Mouse (Mus musculus) c-Kit-positive CD71-positive TER-119-negative erythroid progenitor cells, embryonic 14.5 days (primary cell): ENCODE results near the gene Ddb2.
"Not testable (repeated sequence)": the region's sequence is repeated elsewhere in the genome, so short reads cannot be mapped to it uniquely, and the experiment has no call there.

Experiments used
- DNase-seq: peaks from one replicate; pipeline ENCODE4 v3.0.0-alpha.2; 2013; ENCODE audit warnings: low read depth

The Ddb2 gene

DNA sequence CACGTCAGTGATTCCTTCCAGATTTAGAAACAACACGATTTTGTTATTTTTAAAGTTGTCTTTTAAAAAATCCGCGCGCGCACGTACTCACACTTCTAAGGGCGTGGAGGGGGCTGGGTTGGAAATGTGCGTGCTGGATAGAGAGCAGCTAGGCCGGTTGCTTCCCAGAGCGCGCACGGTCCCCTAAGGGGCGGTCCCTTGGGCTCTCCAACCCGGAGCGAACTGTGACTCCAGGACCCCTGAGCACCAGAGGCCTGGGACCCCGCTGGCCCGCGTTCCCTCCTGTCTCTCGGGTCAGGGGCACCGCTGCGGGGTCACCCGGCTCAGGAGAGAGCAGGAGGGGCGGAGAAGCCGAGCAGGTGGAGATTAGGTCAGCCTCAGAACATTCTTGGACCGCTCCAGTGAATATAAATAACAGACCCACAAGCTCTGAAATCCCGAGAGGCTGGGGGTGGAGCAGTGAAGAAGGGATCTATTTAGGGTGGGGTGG is 18.9 kb upstream of the Ddb2 start, which contains the start of gene Pacsin3:
TSS of gene Pacsin3 (plus strand) at position 294 of the 490 bp plus-strand sequence.
- no peak for DNase-seq

DNA sequence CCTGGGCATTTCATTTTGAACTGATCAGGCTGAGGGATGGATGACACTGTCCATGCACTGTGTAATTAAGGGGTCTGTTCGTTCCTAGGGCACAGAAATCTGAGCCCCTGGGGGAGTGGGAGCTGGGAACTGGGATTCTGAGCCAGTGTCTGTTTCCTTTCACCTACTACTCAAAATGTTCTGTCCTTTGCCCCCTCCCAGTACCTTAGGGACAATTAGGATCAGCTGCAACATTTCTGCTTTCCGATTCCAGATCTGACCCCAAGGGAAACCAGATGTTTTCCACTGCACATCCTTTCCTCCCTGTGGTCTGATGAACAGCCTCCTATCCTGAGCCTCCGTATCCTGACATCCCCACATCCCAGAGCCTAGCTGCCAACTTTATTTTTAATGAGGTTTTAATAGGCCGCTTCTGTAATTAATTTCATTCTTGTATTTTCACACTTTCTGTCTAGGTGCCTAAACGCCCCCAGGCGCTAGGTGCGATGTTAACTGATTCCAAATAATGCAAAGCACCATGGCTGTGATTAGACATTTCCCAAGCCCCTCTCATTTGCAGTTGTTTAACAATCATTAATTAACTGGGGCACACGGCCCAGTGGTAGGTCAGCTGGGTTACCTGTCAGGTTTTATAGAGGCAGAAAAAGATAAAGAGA is 18.1 kb upstream of the Ddb2 start:
- DNase-seq: no peak

DNA sequence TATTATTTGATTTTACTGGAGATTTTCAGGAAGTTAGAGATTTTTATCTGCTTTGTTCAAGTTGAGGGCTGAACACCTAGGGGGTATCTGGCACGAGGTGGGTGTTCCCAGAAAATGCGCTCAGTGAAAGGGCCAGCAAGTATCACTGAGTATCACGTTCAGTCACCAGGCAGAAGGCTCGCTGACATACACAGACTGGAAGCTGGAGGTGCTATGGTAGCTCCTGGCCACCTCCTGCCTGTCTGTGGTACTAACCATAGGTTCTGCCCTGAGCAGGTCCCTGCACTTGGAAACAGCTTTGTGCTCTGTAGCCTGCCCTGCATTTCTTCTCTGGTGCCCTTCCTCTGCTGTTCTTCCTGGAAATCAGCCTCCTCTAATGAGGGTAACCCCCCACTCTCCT is 15.7 kb upstream of the Ddb2 start:
- DNase-seq: no peak

DNA sequence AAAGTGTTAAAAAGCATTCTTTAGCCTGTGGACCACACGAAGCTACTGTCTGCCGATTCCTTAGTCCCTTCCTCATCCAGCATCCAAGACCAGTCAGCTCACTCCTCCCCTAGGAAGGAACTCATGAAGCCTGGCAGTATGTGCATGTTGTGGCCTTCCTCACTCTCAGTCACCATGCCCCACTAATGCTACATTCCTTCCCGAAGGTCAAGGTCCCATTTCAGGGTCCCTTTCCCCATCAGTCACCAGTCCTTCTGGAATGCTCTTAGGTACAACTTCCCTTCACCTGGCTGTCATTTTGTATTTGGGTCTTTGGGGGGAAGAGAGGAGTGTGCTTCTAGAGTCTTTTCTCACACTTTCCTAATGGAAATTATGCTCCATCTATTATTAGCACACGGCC is 15.2 kb upstream of the Ddb2 start:
- DNase-seq: no peak

DNA sequence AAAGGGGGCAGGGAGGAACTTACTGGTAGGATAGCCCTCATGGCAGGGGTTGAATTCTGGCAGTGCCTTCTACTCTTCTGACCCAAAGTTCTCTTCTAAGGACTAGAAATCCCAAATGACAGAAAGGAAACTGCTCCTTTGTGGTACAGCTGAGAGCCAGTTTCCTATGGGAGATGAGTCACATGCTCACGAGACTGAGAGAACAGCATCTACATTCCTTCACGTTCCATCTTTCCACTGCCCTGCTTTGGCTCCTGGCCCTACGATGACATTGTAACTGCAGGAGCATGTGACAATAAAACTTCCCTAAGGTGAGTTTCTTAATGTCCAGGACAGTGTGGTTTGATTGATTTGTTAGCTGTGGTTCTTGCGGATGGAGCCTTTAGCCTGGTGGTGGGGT is 11.6 kb upstream of the Ddb2 start:
- DNase-seq: no peak

DNA sequence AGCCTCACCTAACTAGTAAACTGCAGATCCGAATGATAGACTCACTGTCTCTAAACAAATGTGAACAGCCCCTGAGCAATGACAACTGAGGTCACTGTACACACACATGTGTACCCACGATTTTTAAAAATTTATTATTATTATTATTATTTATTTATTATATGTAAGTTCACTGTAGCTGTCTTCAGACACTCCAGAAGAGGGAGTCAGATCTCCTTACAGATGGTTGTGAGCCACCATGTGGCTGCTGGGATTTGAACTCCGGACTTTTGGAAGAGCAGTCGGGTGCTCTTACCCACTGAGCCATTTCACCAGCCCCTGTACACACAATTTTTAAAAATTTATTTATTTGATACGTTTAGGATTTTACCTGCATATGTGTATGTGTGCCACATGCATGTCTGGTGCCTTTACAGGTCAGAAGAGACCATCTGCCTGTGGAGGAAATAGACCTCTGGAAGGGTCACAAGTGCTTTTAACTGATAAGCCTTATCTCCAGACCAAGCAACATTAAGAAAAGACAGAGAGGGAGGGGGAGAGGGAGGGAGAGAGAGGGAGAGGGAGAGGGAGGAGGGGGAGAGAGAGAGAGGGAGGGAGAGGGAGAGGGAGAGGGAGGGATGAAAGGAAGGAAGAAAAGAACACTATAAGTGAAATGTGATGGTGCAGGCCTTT is 7.9 kb upstream of the Ddb2 start:
- peak; percentile 61 for DNase-seq

DNA sequence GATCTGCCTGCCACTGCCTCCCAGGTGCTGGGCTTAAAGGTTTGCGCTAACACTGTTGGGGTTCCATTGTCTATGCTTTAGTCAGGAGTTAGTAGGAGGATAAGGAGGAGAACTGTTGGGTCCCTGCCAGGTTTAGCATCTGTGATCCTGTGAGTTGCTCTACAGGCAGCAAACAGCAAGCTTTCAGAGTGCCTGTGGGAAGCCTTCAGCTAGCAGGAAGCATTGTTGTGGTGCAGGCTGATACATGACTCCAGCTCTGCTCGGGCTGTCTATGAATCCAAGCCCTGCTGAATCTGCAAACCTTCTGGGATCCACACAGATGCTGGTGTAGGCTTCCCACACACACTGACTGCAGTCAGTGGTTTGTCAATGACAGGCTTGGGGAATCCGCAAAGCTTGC is 6.6 kb upstream of the Ddb2 start:
- no peak for DNase-seq

DNA sequence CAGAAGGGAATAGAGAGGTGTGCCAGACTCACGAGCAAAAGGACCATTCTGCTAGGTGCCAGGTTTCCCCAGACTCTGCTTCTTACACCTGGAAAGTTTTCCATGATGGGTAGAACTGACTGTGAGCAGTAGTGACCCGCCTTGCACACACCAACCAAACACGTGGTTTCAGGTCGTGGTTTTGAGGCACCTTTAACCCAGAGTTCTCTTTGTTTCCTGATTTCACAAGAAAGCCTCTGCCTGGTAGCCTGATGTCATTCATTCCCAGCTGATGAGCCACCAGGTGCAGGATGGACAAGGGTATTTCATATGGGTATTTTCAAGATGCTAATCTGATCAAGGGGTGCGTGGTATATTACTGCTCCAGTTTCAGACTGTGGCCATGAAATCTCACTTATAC is 5.8 kb upstream of the Ddb2 start:
- no peak for DNase-seq

DNA sequence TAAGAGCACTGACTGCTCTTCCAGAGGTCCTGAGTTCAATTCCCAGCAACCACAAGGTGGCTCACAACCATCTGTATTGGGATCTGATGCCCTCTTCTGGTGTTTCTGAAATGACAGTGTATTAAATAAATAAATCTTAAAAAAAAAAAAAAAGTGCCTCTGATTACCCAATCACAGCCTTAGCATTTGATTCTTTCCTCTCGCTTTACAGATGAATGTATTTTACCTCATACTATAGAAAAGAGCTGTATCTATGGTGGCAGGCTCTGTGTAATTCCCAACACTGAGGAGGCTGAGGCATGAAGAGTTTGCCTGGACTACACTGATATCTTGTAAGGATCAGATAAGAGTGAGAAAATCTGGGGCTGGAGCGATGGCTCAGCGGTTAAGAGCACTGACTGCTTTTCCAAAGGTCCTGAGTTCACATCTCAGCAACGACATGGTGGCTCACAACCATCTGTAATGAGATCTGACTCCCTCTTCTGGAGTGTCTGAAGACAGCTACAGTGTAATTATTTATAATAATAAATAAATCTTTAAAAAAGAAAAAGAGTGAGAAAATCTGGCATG is 814 bp upstream of the Ddb2 start:
- DNase-seq: not testable (repeated sequence)

DNA sequence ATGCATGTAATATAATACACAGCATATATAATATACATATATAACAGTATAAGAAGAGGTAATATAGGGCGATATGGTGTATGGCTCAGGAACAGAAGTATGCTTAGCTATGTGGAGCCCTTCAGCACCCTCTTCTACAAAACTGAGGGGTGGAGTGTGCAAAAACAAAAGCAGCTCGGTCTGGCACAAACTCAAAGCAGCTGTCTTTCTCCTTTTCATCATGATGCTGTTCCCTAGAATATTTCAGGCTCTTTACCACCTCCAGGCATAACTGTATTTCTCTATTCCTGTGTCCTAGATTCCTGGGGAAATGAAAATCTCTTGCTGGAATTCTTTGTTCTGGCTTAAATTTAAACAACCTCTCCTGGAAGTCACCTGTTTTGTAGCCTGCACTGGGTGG is 7.0 kb downstream of the Ddb2 start:
- DNase-seq: no peak

DNA sequence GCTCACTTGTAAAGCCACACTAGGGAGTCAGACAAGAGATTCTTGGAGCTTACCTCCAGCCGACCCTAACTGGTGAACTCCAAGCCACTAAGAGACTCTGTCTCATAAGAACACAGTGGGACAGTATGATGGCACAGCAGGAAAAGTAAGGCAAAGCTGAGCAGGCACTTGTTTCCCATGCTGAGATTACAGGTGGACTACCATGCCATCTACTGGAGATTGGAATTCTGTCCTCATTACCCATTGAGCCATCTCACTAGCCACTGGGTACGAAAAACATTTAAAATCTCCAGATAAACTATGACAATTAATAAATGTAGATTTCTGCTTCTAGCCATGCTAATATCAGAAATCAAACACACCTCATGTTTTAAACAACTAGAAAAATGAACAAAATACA is 13.2 kb downstream of the Ddb2 start:
- no peak for DNase-seq

DNA sequence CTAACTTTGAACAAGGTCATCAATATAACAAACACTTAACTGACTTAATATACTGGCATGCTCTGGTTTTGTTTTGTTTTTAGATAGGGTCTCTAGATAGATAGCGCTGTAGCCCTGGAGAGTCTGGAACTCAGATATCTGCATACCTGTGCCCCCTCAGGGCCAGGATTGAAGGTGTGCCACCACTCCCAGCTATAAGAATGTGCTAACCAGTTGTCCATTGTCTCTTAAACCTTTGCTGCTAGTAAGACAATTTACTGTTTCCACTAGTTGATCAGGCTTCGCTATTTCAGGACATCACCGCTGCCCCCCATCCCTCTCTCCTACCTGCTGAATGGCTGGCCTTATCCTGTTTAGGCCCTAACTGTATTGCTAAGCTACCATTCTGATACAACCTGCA is 16.3 kb downstream of the Ddb2 start:
- no peak for DNase-seq

DNA sequence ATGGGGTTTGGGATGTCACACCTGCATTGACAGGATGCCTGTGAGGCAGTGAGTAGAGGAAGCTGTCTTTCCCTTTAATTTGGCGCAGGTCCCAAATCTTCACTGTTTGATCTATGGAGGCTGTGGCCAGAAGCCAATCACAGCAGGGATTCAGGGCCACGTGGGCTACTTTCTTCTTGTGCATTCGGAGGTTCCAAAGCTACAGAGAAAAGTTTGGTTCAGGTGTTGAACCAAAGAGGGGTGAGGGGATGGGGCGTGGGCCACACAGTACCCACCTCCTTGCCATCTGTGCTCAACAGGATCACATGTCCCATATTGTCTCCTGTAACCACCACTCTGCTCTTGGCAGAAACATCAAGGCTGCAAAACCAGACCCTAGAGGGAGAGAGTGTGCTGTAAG is 19.8 kb downstream of the Ddb2 start:
- no peak for DNase-seq

DNA sequence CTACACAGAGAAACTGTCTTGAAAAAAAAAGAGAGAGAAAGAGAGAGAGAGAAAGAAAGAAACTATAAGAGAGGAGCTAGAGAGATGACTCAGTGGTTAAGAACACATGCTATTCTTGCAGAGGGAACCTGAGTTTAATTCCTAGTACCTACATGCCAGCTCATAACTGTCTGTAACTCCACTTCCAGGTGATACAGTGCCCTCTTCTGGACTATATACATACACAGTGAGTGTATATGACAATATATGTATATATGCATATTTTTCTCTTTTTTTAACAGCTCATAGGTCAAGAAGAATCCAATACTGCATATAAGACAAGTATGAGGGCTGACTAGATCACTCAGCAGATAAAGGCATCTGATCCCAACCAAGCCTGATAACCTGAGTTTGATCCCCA is 23.5 kb downstream of the Ddb2 start:
- DNase-seq: no peak

DNA sequence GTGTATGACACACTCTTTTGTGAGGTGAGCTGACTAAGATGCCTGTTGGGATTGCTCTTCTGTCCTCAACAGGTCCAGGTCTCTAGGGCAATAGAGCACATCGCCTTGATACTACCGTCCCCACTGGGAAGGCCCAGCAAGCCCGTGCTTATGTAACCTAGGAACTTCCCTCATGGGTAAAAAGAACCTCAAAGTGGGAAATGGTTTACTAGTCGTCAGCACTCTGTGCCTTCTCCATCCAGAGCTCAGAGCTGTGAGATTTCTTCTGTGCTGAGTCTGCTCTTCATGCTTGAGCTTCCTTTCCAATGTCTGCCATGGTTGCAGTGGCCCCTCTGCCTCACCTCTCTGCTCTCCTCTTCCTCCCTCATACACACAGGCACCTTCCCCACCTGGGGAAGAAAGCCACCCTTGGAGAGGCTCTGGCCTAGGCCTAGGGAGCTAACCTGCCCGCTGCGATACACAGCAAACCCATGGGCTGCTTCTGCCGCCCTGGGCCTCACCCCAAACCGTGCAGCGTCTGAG is 30.5 kb downstream of the Ddb2 start:
- DNase-seq: no peak

DNA sequence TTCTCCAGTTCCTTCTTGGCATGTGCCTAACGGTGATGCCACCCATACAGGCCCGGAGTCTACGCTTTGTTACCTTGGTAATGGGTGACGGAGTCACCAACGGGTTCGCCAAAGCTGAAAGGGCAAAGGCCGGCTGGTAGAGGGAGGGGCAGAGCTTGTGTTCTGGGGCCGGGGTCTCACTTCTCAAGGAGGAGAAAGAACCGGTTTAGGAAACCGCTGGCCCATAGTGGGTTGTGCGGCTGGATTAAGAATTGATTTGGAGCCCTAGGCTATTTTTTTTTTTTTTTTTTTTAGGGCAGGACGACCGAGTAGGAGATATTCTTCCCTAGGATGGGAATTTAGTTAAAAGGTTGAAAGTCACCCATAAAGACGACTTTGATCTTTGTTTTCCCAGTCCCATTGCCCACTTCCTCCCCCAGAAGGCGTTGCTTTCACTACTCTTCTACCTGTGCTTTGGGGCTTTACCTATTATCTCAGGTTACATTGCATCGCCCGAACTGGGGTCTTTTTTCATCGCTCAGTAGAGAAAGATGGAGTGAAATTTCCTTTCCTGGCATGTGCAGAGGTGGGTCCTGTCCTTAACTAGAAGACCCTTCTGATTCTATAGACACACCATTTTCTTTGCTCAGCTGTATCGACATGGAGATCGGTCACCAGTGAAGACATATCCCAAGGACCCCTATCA is 33.7 kb downstream of the Ddb2 start:
- DNase-seq: no peak

DNA sequence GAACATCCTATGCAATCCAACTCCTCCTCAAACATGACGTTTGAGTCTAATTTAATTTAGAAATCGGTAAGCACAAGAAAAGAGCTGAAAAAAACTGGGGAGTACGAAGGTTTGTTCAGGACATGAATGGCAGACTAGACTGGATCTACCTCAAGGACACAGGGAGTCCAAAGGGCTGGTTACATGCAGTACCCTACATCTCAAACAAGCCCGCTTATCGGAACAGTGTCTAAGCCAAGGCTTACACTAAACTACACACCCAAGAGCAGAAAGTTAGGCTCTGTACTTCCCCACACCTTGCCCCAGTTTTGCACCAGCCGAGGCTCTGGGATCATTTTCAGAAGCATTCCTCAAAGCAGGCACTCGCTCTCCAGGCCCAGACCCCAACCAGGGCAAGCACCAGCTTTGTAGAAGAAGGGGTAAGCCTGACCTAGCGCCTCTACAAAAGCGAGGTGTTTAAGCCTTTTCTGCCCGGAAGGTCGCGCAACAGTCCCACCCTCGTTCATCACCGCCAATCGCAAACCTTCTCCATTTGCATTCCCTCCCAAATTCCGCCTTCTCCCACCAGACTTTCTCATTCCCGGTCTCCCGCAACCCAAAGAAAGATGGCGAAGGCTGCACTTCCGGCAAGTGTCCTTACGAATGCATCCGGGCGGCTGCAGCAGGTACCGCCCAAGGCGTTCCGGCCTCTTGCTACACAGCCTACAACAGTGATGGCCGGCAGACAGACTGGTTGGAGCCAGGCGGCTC is 34.4 kb downstream of the Ddb2 start, which contains the start of the genes Nr1h3 and Acp2:
TSS of gene Nr1h3 (minus strand) at position 613 of the 750 bp plus-strand sequence.
TSS of gene Acp2 (plus strand) at position 664 of the 750 bp plus-strand sequence.
- DNase-seq: peak; percentile 82

DNA sequence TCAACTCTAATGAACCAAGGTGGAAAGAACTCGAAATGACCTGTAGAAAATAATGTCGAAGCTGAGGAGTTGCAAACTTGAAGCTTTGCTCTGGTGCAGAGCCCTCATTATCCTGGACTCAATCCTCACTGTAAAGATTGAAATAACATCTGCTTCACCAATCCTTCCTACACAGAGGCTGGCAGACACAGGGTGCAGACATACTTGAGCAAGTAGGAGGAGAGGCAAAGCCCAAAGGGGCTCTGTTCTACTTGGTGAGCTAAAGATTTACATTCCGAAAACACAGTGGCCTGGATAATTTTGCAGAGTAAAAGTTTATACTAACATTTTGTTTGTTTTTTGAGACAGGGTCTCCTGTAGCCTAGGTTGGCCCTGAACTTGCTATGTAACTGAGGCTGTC is 37.9 kb downstream of the Ddb2 start:
- no peak for DNase-seq

DNA sequence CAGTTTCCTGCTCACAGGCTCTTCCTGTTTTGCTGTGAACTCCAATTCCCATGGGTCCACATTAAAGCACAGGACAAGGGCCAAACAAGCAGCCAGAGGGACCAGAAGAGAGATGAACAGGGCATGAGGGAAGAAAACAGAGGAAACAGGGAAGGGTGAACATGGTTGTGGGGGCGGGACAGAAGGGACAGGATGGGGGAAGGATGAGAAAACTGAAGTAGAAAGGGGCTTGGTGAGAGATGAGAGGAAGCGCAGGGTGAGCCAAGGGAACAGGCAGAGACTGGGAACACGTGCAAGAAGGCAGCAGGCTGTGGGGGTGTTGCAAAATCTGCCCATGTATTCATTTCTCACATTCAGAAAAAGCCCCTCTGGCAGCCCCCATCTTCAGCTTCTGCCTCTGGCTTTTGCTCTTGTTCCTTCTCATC is 40.2 kb downstream of the Ddb2 start:
- no peak for DNase-seq

DNA sequence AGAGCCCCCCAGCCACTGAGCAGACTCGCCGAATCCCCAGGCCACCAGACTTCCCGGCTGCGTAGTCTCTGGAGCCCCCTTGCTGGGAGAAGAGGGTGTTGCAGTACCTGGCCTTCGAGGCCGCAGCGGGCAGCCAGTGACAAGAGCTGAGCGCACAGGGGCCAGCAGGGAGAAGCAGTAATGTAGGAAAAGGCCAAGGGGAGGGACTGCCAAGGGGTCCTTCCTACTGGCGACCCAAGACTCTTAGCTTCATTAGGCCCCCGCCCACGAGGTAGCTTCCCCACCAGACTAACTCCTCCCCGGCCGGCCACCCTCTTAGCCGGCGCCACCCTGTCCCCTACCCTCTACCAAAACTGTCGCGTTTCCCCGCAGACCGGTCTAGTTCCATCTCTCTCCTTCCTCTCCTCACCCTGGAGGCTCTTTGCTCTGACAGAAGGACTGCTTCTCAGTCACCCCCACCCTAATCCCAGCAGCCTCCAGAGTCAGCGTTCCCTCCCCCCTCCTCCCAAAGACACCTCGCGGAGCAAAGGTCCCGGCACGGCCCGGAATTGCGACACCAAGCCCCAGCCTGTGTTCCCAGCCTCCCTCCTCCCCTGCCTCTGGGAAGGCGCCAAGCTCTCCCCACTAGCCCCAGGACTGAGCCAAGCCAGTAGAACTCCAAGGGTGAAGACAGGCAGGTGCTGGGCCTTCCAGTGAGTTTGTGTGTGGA is 42.0 kb downstream of the Ddb2 start:
- DNase-seq: no peak

DNA sequence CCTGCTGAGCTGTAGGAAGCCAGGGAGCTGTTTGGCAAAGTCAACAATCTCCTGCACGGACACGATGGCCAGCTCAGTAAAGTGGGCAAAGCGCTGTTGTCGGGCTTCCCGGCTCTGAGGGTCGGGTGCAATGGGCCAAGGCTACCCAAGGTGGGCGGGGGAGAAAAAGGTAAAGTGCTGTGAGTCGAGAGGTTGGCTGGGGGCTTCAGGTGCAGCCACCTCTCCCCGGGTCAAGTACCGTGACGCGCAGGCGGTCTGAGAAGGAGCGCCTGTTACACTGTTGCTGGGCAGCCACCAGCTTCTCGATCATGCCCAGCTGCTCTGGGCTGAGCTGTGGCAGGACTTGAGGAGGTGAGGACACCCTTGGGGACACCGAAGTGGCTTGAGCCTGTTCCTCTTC is 46.3 kb downstream of the Ddb2 start:
- DNase-seq: no peak
